Mouse (Mus musculus) layer of hippocampus, postnatal 14 days (tissue): Measurements from ENCODE around the gene Nppa. TPM values are rescaled to one million over a fixed set of nuclear protein-coding genes. Genes with fewer than 3 reads are reported as not detected.
"Not testable (repeated sequence)": the region's sequence is repeated elsewhere in the genome, so short reads cannot be mapped to it uniquely, and the experiment has no call there.

Source experiments
- DNase-seq, 2 experiments: peaks; one replicate each; pipeline ENCODE4 v3.0.0; 2021 to 2022; ENCODE audit warnings: low spot score in 2 of 2, mixed read lengths in 1 of 2
- total RNA-seq, 2 experiments: library from RNA; stranded (reverse); gene quantifications; 2 replicates each; pipeline ENCODE4 v1.2.3; 2021

Gene Nppa
- total RNA-seq, 2 experiments from 2014 or later, result 0.45 to 0.92 TPM

DNA sequence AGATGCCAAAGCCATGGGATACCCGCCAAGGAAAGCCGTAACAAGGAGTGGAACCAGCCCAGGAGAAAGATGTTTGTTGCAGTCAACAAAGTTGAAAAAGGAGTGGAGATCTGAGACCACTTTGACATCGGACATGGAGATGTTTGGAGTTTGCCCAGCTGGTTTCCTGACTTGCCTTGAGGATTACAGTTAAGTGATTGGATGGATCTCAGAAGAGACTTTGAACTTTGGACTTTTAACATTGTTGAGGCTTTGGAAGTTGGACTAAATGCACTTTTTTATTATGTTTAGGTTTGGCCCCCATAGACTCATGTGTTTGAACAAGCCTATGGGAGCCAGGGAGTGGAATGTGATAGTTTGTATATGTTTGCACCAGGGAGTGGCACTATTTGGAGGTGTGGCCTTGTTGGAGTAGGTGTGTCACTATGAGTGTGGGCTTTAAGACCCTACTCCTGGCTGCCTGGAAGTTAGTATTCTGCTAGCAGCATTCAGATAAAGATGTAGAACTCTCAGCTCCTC, 49.9 kb downstream of the Nppa start:
- DNase-seq, result not testable (repeated sequence)

DNA sequence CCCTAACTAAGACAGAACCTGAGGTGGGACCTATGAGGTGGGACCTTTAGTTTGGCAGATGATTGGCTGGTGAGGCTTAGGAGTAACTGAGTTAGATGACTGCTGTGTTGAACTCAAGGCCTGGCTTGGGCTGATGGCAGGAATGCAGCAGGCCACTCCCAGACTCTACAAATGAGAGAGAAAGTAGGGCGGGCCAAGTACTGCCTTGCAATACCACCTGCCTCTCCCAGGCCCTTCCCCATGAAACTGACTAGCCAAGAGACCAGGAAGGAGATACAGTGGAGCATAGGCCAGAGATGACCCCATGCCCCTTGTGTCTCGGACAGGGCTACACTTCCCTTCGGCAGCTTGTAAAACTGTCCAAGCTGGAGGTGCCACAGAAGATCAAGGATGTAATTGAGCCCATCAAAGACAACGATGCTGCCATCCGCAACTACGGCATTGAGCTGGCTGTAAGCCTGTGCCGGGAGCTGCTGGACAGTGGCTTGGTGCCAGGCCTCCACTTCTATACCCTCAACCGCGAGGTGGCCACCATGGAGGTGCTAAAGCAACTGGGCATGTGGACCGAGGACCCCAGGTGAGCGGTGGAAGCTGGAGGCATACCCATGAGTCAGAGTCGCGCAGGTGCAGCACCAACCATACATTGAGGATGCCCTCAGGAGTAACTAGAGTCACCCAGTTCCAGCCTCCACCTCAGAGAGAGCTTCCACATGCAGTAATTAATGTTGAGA, 50.7 kb downstream of the Nppa start:
- DNase-seq, result no peak

Other genes starting within 250 kb of the Nppa start
- gene Zfp984, start 190.9 kb upstream of the Nppa start, total RNA-seq, result 1 to 10 TPM; 2.8 to 3.1 TPM
- gene Zfp933, start 152.4 kb upstream of the Nppa start, total RNA-seq, result 10 to 100 TPM; 16.0 to 16.9 TPM
- 10 to 100 TPM; 20.6 to 21.5 TPM for gene Miip, start 131.9 kb upstream of the Nppa start, total RNA-seq
- gene Fv1, start 131.7 kb upstream of the Nppa start, total RNA-seq, result 1 to 10 TPM; 7.2 to 8.9 TPM
- gene Mfn2, start 96.0 kb upstream of the Nppa start, total RNA-seq, result 100 to 1,000 TPM; 188 to 200 TPM
- 10 to 100 TPM; 26.7 to 28.4 TPM for gene Plod1, start 64.0 kb upstream of the Nppa start, total RNA-seq
- 10 to 100 TPM; 27.7 to 28.8 TPM for gene 2510039O18Rik, start 59.8 kb upstream of the Nppa start, total RNA-seq
- gene Nppb, start 14.9 kb upstream of the Nppa start, total RNA-seq, result not detected
- gene Clcn6, start 38.1 kb downstream of the Nppa start, total RNA-seq, result 10 to 100 TPM; 64.2 to 65.0 TPM
- gene Mthfr, start 38.4 kb downstream of the Nppa start, total RNA-seq, result 10 to 100 TPM; 25.6 to 26.4 TPM
- gene Agtrap, start 87.3 kb downstream of the Nppa start, total RNA-seq, result 1 to 10 TPM; 8.9 to 9.0 TPM
- 10 to 100 TPM; 19.8 to 22.1 TPM for gene Mad2l2, start 129.7 kb downstream of the Nppa start, total RNA-seq
- gene Draxin, start 130.0 kb downstream of the Nppa start, total RNA-seq, result 1 to 10 TPM; 4.8 to 5.6 TPM
- 10 to 100 TPM; 24.6 to 27.4 TPM for gene Fbxo6, start 151.4 kb downstream of the Nppa start, total RNA-seq
- gene Fbxo44, start 159.8 kb downstream of the Nppa start, total RNA-seq, result 100 to 1,000 TPM in 1 of 2 experiments, 10 to 100 TPM in 1; 98.6 to 111 TPM
- gene Fbxo2, start 159.9 kb downstream of the Nppa start, total RNA-seq, result 10 to 100 TPM; 65.2 to 72.1 TPM